Mouse (Mus musculus): ENCODE data around the gene Zfp652. TPM values are rescaled to one million over a fixed set of nuclear protein-coding genes. Genes with fewer than 3 reads are reported as not detected.
A peak's percentile ranks its signal among the peaks of the same experiment; 100 is the strongest.

Gene Zfp652
- 6.2 and 6.3 TPM in 2 replicates for total RNA-seq (2012; rRNA removed)
- total RNA-seq (2014; rRNA removed) = 3.0 and 3.5 TPM in 2 replicates
- 9.4 and 9.8 TPM in 2 replicates for polyA plus RNA-seq (2012; ENCODE audit: insufficient read length, low read depth)

- in situ Hi-C loops (cut with MboI; ENCODE audit: low pct_ligation_motif_present, low pct_unique_long_range_greater_than_20kb, low sequenced_read_pairs) = no loop called here
- TF ChIP-seq KAT2A (IDR thresholded peaks at IDR 0.05; ENCODE audit: insufficient replicate concordance, low read length) (0 out of 2 replicates have a peak, but pooled peaks have one; percentile 42), HCFC1 (IDR thresholded peaks at IDR 0.05; ENCODE audit: low read depth, low read length) (peak; percentile 48), ZNF384 (IDR thresholded peaks at IDR 0.05; ENCODE audit: low read depth, low read length) (no peak), SIN3A (IDR thresholded peaks at IDR 0.05; ENCODE audit: low read length) (0 out of 2 replicates have a peak, but pooled peaks have one; percentile 45), NRF1 (IDR thresholded peaks at IDR 0.05; ENCODE audit: low read depth, low read length) (peak; percentile 89), ZKSCAN1 (IDR thresholded peaks at IDR 0.05; ENCODE audit: borderline replicate concordance, low read depth, low read length) (no peak), MXI1 (IDR thresholded peaks at IDR 0.05; ENCODE audit: low read depth, low read length) (peak; percentile 71), ZC3H11A (IDR thresholded peaks at IDR 0.05; ENCODE audit: low read depth, low read length) (no peak), MAFK (IDR thresholded peaks at IDR 0.05; ENCODE audit: insufficient replicate concordance, low read length) (no peak), NELFE (IDR thresholded peaks at IDR 0.05; ENCODE audit: low read depth, low read length) (peak; percentile 14; the same call in 1 of the 2 replicates), POLR2A (IDR thresholded peaks at IDR 0.05; ENCODE audit: low read depth, low read length) (peak; percentile 77; the same call in 1 of the 2 replicates), GABPA (IDR thresholded peaks at IDR 0.05; ENCODE audit: insufficient replicate concordance, low read depth, low read length) (no peak), EP300 (IDR thresholded peaks at IDR 0.05; ENCODE audit: low read length) (no peak), IRF4 (IDR thresholded peaks at IDR 0.05; ENCODE audit: low read depth, low read length) (peak; percentile 67), JUN (IDR thresholded peaks at IDR 0.05; ENCODE audit: insufficient read depth, low read depth, low read length) (no peak), BHLHE40 (IDR thresholded peaks at IDR 0.05; ENCODE audit: low read depth, low read length) (peak; percentile 77), ETS1 (conservative IDR thresholded peaks at IDR 0.05; ENCODE audit: low read depth, low read length) (peak; percentile 32; the same call in 1 of the 2 replicates), UBTF (IDR thresholded peaks at IDR 0.05; ENCODE audit: low read depth, low read length) (0 out of 2 replicates have a peak, but pooled peaks have one; percentile 25), ELF1 (IDR thresholded peaks at IDR 0.05; ENCODE audit: low read depth, low read length) (peak; percentile 60), MAZ (IDR thresholded peaks at IDR 0.05; ENCODE audit: low read depth, low read length) (peak; percentile 91), POLR2AphosphoS2 (IDR thresholded peaks at IDR 0.05; ENCODE audit: low read depth, low read length) (no peak; the same call in 1 of the 2 replicates), JUND (conservative IDR thresholded peaks at IDR 0.05; ENCODE audit: low read depth, low read length) (no peak), CHD1 (IDR thresholded peaks at IDR 0.05; ENCODE audit: low read depth, low read length) (no peak), MAX (IDR thresholded peaks at IDR 0.05; ENCODE audit: low read length) (peak; percentile 37; the same call in 1 of the 2 replicates), MEF2A (IDR thresholded peaks at IDR 0.05; ENCODE audit: borderline replicate concordance, low read depth, low read length) (peak; percentile 46; the same call in 1 of the 2 replicates), TCF12 (IDR thresholded peaks at IDR 0.05; ENCODE audit: low read depth, low read length) (peak; percentile 62; the same call in 1 of the 2 replicates), CHD2 (IDR thresholded peaks at IDR 0.05; ENCODE audit: low read length) (peak; percentile 85)
- peak within 1 kb of the TSS; percentile 37 for H3K27ac ChIP-seq (ENCODE audit: insufficient read depth, low read depth)
- H3K4me2 ChIP-seq (ENCODE audit: insufficient read depth, low read depth, poor library complexity, severe bottlenecking) = peak within 1 kb of the TSS; percentile 99
- H3K4me1 ChIP-seq (ENCODE audit: control insufficient read depth in 1 of 2, insufficient read depth in 2 of 2) = peaks cover 6 to 32% of the 10 kb centered on the region in 2 experiments; a peak in 3 of 4 replicates
- peak; percentile 97 for DNase-seq (ENCODE audit: extremely low read depth)
- H3K9ac ChIP-seq (ENCODE audit: insufficient read depth, low read depth) = peak within 1 kb of the TSS; percentile 89
- H3K9me3 ChIP-seq (replicated peaks; ENCODE audit: low read length) = no peaks in the 10 kb centered on the region
- H3K27me3 ChIP-seq (replicated peaks) = peaks cover 6% of the 10 kb centered on the region
- H3K36me3 ChIP-seq (replicated peaks in 1 of 2; ENCODE audit: control insufficient read depth in 1 of 2, insufficient read depth in 1 of 2, low read length in 1 of 2) = peaks cover 0 to 4% of the 10 kb centered on the region in 2 experiments
- peak within 1 kb of the TSS; percentile 89 to 92 (median 90) for H3K4me3 ChIP-seq (replicated peaks in 1 of 3; ENCODE audit: low read depth in 2 of 3, low read length in 2 of 3, poor library complexity in 1 of 3)
- peaks cover 25% of the 10 kb centered on the region for H3K79me2 ChIP-seq (replicated peaks; ENCODE audit: control insufficient read depth, extremely low read depth, insufficient read depth, poor library complexity, severe bottlenecking)
- dilution Hi-C loops (cut with MboI; ENCODE audit: extremely low pct_ligation_motif_present, extremely low pct_unique_long_range_greater_than_20kb, low sequenced_read_pairs) = no loop called here
Measured at GRCm38 (mm10) chr11:95712563-95713224, at the start of gene Zfp652. Gene Zfp652 (plus strand): TSS chr11:95712673.

Measured in CH12.LX (cell line).